12 mouse cellular contexts compared by ENCODE assay signal in the genomic region with DNA sequence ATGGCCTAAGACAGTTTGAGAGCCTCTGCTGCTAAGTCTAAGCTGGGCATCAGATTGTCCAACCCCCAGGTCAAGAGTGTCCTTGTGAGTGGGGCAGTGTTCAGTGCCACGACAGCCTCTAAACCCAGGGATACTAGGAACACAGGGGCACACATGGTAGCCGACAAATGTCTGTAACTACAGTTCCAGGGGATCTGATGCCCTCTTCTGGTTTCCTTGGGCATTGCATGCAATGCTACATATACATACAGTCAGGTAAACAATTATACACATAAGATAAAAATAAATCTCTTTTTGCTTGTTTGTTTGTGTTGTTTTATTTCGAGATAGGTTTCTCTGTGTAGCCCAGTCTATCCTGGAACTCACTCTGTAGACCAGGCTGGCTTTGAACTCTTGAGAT. TPM values are rescaled to one million over a fixed set of nuclear protein-coding genes. Genes with fewer than 3 reads are reported as not detected.
DNase-seq lines count a peak whose midpoint lies in the region; ATAC-seq and TF ChIP-seq lines count a peak whose summit lies in the region.
"Had no signal": no experiment of that assay in that cellular context is flagged by ENCODE, and none has a peak within 500 bp of the region (broad histone marks: within the 10 kb centered on the region; RNA-seq: fewer than 3 reads in every experiment).

No protein-coding gene starts in this region.

- H3K4me1 ChIP-seq in kidney, adult 2 months (ENCODE audit: control insufficient read depth, insufficient read depth, low read length) = peaks cover 27% of the 10 kb centered on the region
- peaks cover 8% of the 10 kb centered on the region for H3K4me1 ChIP-seq in lung, embryonic 14.5 days (ENCODE audit: insufficient read depth)

- H3K9ac ChIP-seq in lung, embryonic 14.5 days = no peak overlapping the region
- H3K9ac ChIP-seq: embryonic facial prominence, embryonic 13.5 days; hindbrain, embryonic 14.5 days had no signal

- H3K27me3 ChIP-seq in kidney, adult 2 months (replicated peaks; ENCODE audit: control insufficient read depth, insufficient read depth, low read length) = no peaks in the 10 kb centered on the region
- no peaks in the 10 kb centered on the region for H3K27me3 ChIP-seq in lung, embryonic 14.5 days (ENCODE audit: insufficient read depth, low read length)
- H3K27me3 ChIP-seq: embryonic facial prominence, embryonic 13.5 days had no signal

- DNase-seq in kidney, adult 2 months = no peak
- no peak for DNase-seq in kidney, adult 8-10 months
- no peak for DNase-seq in lung, embryonic 14.5 days
- DNase-seq in lung, postnatal 4 days = no peak
- peak; percentile 81 for DNase-seq in ZHBTc4 (ENCODE audit: low read depth, low spot score)
- DNase-seq in gastrocnemius, postnatal 25 days = no peak
- DNase-seq: cerebellum, adult 11-12 months; layer of hippocampus, postnatal 36 days; midbrain, embryonic 14.5 days had no signal

- TF ChIP-seq CTCF in kidney, adult 2 months (conservative IDR thresholded peaks at IDR 0.05; ENCODE audit: insufficient read depth, insufficient read length, low read depth, low read length) = no peak
- peak; percentile 51 for TF ChIP-seq CTCF in lung, embryonic 14.5 days (IDR thresholded peaks at IDR 0.05; ENCODE audit: low read depth)

- no peaks in the 10 kb centered on the region for H3K9me3 ChIP-seq in lung, embryonic 14.5 days (ENCODE audit: low read depth, low read length)
- H3K9me3 ChIP-seq: embryonic facial prominence, embryonic 13.5 days had no signal

- TF ChIP-seq POLR2A in kidney, adult 2 months (IDR thresholded peaks at IDR 0.05; ENCODE audit: low read depth, low read length) = no peak

- H3K27ac ChIP-seq in kidney, adult 2 months (ENCODE audit: insufficient read depth, low read depth, low read length) = peak overlapping the region; percentile 14
- H3K27ac ChIP-seq in lung, embryonic 14.5 days (ENCODE audit: low read depth) = no peak overlapping the region
- H3K27ac ChIP-seq: embryonic facial prominence, embryonic 13.5 days; hindbrain, embryonic 14.5 days had no signal

- H3K36me3 ChIP-seq in kidney, adult 2 months (ENCODE audit: control insufficient read depth, insufficient read depth, low read length) = no peaks in the 10 kb centered on the region
- H3K36me3 ChIP-seq in lung, embryonic 14.5 days (ENCODE audit: insufficient read depth) = no peaks in the 10 kb centered on the region
- H3K36me3 ChIP-seq: embryonic facial prominence, embryonic 13.5 days had no signal

- ATAC-seq in lung, embryonic 14.5 days (ENCODE audit: insufficient read depth) = no peak
- ATAC-seq in activated CD4-positive, CD25-positive, alpha-beta regulatory T cell, adult 4 months = no peak

- no peak overlapping the region for H3K4me3 ChIP-seq in kidney, adult 2 months (ENCODE audit: insufficient read depth, low read depth, low read length)
- H3K4me3 ChIP-seq in lung, embryonic 14.5 days (ENCODE audit: low read depth, low read length) = no peak overlapping the region
- H3K4me3 ChIP-seq: embryonic facial prominence, embryonic 13.5 days had no signal

- H3K4me2 ChIP-seq in lung, embryonic 14.5 days = no peak overlapping the region
- H3K4me2 ChIP-seq: embryonic facial prominence, embryonic 13.5 days; hindbrain, embryonic 14.5 days had no signal

- WGBS in kidney, adult 2 months = 90% methylated on average over 3 of the region's 3 CpGs
- 89% methylated on average over 3 of the region's 3 CpGs for WGBS in lung, embryonic 14.5 days

RNA-seq across cellular contexts. Expression of a gene that starts 53.0 kb away (rescaled TPM):
- 76.1 and 80.8 TPM in 2 replicates for polyA plus RNA-seq in kidney, adult 2 months (2012; rRNA removed)
- 12.8 and 14.1 TPM in 2 replicates for polyA plus RNA-seq in lung, embryonic 14.5 days (2014; fragmentation: Nextera tagmentation; extraction: Ambion mirVana)
- not detected for polyA plus RNA-seq in activated CD4-positive, CD25-positive, alpha-beta regulatory T cell, adult 4 months (2017; shearing (Covaris generic))
- 1 to 10 TPM; 1.9 to 2.5 TPM for total RNA-seq in gastrocnemius, postnatal 25 days (2021)

Comparison
In these comparisons a context has a peak if more than half of its experiments do, and no peak if none do; other contexts are left out.
1. RNA of a gene that starts 53.0 kb away (polyA plus RNA-seq): 76.1 to 80.8 TPM in kidney, adult 2 months and 12.8 to 14.1 TPM in lung, embryonic 14.5 days; not detected in activated CD4-positive, CD25-positive, alpha-beta regulatory T cell, adult 4 months; every median in the first group is over 10 times any median in the second.